Mouse (Mus musculus) ES-Bruce4 (cell line): ENCODE results near the gene Vmn1r87. TPM values are rescaled to one million over a fixed set of nuclear protein-coding genes. Genes with fewer than 3 reads are reported as not detected.

ENCODE experiments used
- H3K27ac ChIP-seq: 2 replicates; pipeline ENCODE4 v1.5.1; 2012; ENCODE audit warnings: low read length, inconsistent platforms; ENCODE audit not compliant: insufficient read depth
- H3K27me3 ChIP-seq: 2 replicates; pipeline ENCODE4 v1.6.1; 2012; ENCODE audit warnings: mild to moderate bottlenecking, low read length, inconsistent platforms; ENCODE audit not compliant: control insufficient read depth, poor library complexity, insufficient read depth, severe bottlenecking
- H3K36me3 ChIP-seq: 2 replicates; pipeline ENCODE4 v1.6.1; 2012; ENCODE audit warnings: inconsistent platforms, mild to moderate bottlenecking, low read length, moderate library complexity; ENCODE audit not compliant: control insufficient read depth, poor library complexity, insufficient read depth, severe bottlenecking
- H3K4me1 ChIP-seq: one replicate; pipeline ENCODE4 v1.8.1; 2011; ENCODE audit warnings: low read length; ENCODE audit not compliant: control insufficient read depth, insufficient read depth
- H3K4me3 ChIP-seq: 2 replicates; pipeline ENCODE4 v1.5.1; 2011; ENCODE audit warnings: low read depth, mild to moderate bottlenecking, low read length
- H3K9ac ChIP-seq: 2 replicates; pipeline ENCODE4 v1.6.1; 2012; ENCODE audit warnings: low read depth, mild to moderate bottlenecking, inconsistent platforms; ENCODE audit not compliant: poor library complexity, severe bottlenecking
- H3K9me3 ChIP-seq: replicated peaks from 2 replicates; pipeline ENCODE4 v1.6.1; 2012; ENCODE audit warnings: mild to moderate bottlenecking, low read length, inconsistent platforms; ENCODE audit not compliant: control insufficient read depth, poor library complexity, insufficient read depth, severe bottlenecking
- CTCF ChIP-seq: IDR thresholded peaks from one replicate; pipeline ENCODE4 v1.8.1; 2011; ENCODE audit warnings: low read depth, low read length
- EP300 ChIP-seq: IDR thresholded peaks from 2 replicates; pipeline ENCODE4 v1.6.1; 2011; ENCODE audit warnings: low read depth, low read length; ENCODE audit not compliant: insufficient read depth
- POLR2A ChIP-seq: IDR thresholded peaks from one replicate; pipeline ENCODE4 v1.8.1; 2011; ENCODE audit warnings: low read length; ENCODE audit not compliant: insufficient read depth
- polyA plus RNA-seq: library from polyadenylated mRNA; stranded (reverse); fragments of >200 nt; gene quantifications from 2 replicates; pipeline ENCODE4 v1.2.4, GENCODE M21; 2011; ENCODE audit warnings: low read depth; ENCODE audit not compliant: missing spikeins, insufficient read depth, insufficient read length

Vmn1r87 gene
- polyA plus RNA-seq, 1 experiment, result 0.15 TPM

DNA sequence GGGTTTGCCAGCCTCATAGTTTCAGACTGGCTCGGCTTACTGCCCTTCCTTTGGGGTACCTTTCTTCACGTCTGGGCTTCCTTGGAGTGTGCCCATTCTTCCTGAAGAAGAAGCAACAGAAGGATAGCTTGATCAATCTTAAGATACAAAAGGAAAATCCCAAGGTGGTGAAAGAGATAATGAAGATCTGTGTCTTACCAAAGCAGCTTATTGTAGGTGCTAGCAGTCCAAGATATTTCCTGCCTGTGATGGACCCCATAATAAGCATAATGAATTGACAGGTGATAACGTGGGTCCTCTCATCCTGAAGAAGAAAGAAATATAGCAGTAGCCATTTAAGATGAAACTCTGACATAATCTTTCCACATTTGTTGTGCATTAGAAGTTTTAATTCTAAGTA, 44.9 kb downstream of the Vmn1r87 start, which contains the start of gene Vmn1r85:
Gene Vmn1r85 (minus strand): TSS at position 101 of the 400 bp plus-strand sequence.
- Histone ChIP-seq H3K27ac (no peak within 1 kb of the TSS), H3K36me3 (no peaks in the 10 kb centered on the region), H3K9ac (no peak within 1 kb of the TSS), H3K27me3 (no peaks in the 10 kb centered on the region), H3K9me3 (no peaks in the 10 kb centered on the region), H3K4me3 (no peak within 1 kb of the TSS), H3K4me1 (no peaks in the 10 kb centered on the region)
- TF ChIP-seq CTCF (no peak), EP300 (no peak), POLR2A (no peak)

Other genes with a start within 250 kb of the Vmn1r87 start
- gene Zscan22, start 242.3 kb downstream of the Vmn1r87 start, polyA plus RNA-seq, result 10.0 and 10.7 TPM in 2 replicates
- 1,704 and 1,789 TPM in 2 replicates for gene Rps5, start 217.9 kb downstream of the Vmn1r87 start, polyA plus RNA-seq
- gene Rnf225, start 212.7 kb downstream of the Vmn1r87 start, polyA plus RNA-seq, result 0.37 and 0.84 TPM in 2 replicates
- gene Zfp324, start 174.3 kb downstream of the Vmn1r87 start, polyA plus RNA-seq, result 1.5 and 2.3 TPM in 2 replicates
- gene Zfp446, start 162.3 kb downstream of the Vmn1r87 start, polyA plus RNA-seq, result 4.5 and 5.1 TPM in 2 replicates
- gene Slc27a5, start 142.0 kb downstream of the Vmn1r87 start, polyA plus RNA-seq, result 0.75 TPM in 1 of 2 replicates, not detected in the other
- 1,087 and 1,151 TPM in 2 replicates for gene Trim28, start 141.0 kb downstream of the Vmn1r87 start, polyA plus RNA-seq
- 14.0 and 22.7 TPM in 2 replicates for gene Zbtb45, start 130.1 kb downstream of the Vmn1r87 start, polyA plus RNA-seq
- 153 and 159 TPM in 2 replicates for gene Chmp2a, start 105.3 kb downstream of the Vmn1r87 start, polyA plus RNA-seq
- gene Ube2m, start 101.9 kb downstream of the Vmn1r87 start, polyA plus RNA-seq, result 195 and 239 TPM in 2 replicates
- gene Mzf1, start 85.4 kb downstream of the Vmn1r87 start, polyA plus RNA-seq, result 0.90 and 0.93 TPM in 2 replicates
- 0.22 and 0.24 TPM in 2 replicates for gene Vmn1r85, start 45.0 kb downstream of the Vmn1r87 start, polyA plus RNA-seq
- gene Vmn1r86, start 20.2 kb downstream of the Vmn1r87 start, polyA plus RNA-seq, result not detected in 2 replicates
- 0.64 and 0.78 TPM in 2 replicates for gene Vmn1r88, start 19.4 kb upstream of the Vmn1r87 start, polyA plus RNA-seq
- not detected in 2 replicates for gene Vmn1r89, start 72.9 kb upstream of the Vmn1r87 start, polyA plus RNA-seq
- gene Lig1, start 137.1 kb upstream of the Vmn1r87 start, polyA plus RNA-seq, result 157 and 181 TPM in 2 replicates
- 6.0 and 9.4 TPM in 2 replicates for gene Zswim9, start 138.6 kb upstream of the Vmn1r87 start, polyA plus RNA-seq
- 1.0 and 1.6 TPM in 2 replicates for gene Pla2g4c, start 184.5 kb upstream of the Vmn1r87 start, polyA plus RNA-seq